Mouse (Mus musculus) liver, adult 2 months (tissue): ENCODE measurements around the gene Hist1h3h. TPM values are rescaled to one million over a fixed set of nuclear protein-coding genes. Genes with fewer than 3 reads are reported as not detected.
A peak's percentile ranks its signal among the peaks of the same experiment; 100 is the strongest.
"Not testable (repeated sequence)": the region's sequence is repeated elsewhere in the genome, so short reads cannot be mapped to it uniquely, and the experiment has no call there.

ENCODE experiments used
- DNase-seq: peaks from one replicate; pipeline ENCODE4 v3.0.0-alpha.2; 2011; ENCODE audit warnings: low read depth, low spot score; ENCODE audit errors: extremely low read depth
- H3K27ac ChIP-seq: fragments of 200-500 bp; replicated peaks from 2 replicates; pipeline ENCODE4 v1.5.1; 2012; ENCODE audit warnings: low read depth, mild to moderate bottlenecking, control low read depth, inconsistent platforms, low read length; ENCODE audit not compliant: insufficient read depth
- H3K27me3 ChIP-seq: fragments of 200-500 bp; 2 replicates; pipeline ENCODE4 v1.6.1; 2012; ENCODE audit warnings: mild to moderate bottlenecking, moderate library complexity, low read length, inconsistent platforms; ENCODE audit not compliant: control insufficient read depth, insufficient read depth
- H3K36me3 ChIP-seq: fragments of 200-500 bp; 2 replicates; pipeline ENCODE4 v1.6.1; 2012; ENCODE audit warnings: low read length, inconsistent platforms; ENCODE audit not compliant: control insufficient read depth, insufficient read depth
- H3K4me1 ChIP-seq: fragments of 200-500 bp; 2 replicates; pipeline ENCODE4 v1.6.1; 2011; ENCODE audit warnings: low read length; ENCODE audit not compliant: control insufficient read depth, insufficient read depth
- H3K4me3 ChIP-seq: fragments of 200-500 bp; 2 replicates; pipeline ENCODE4 v1.5.1; 2011; ENCODE audit warnings: low read depth, mild to moderate bottlenecking, control low read depth, low read length, moderate library complexity; ENCODE audit not compliant: insufficient read depth
- H3K79me2 ChIP-seq: fragments of 200-500 bp; 2 replicates; pipeline ENCODE4 v1.6.1; 2012; ENCODE audit warnings: inconsistent platforms, mild to moderate bottlenecking, low read length, moderate library complexity; ENCODE audit not compliant: control insufficient read depth, insufficient read depth
- H3K9ac ChIP-seq: fragments of 200-500 bp; 2 replicates; pipeline ENCODE4 v1.6.1; 2012; ENCODE audit warnings: low read depth, mild to moderate bottlenecking, control low read depth, inconsistent platforms, low read length
- CTCF ChIP-seq: fragments of 200-500 bp; IDR thresholded peaks from 2 replicates; pipeline ENCODE4 v1.5.1; 2011; ENCODE audit warnings: low read depth, low read length, control low read depth
- POLR2A ChIP-seq: fragments of 200-500 bp; IDR thresholded peaks from 2 replicates; pipeline ENCODE4 v1.6.1; 2011; ENCODE audit warnings: low read length, control low read depth; ENCODE audit not compliant: insufficient read depth; ENCODE audit errors: extremely low read depth
- WGBS: fragments of 180-500 bp; shearing (Covaris S2); methylation state at CpG from one replicate; pipeline ENCODE4 v1.1.7; 2018; 5-methylcytosine and 5-hydroxymethylcytosine counted together
- polyA plus RNA-seq: library from polyadenylated mRNA; depleted of rRNA; stranded (reverse); fragments of >200 nt; gene quantifications from 2 replicates; pipeline ENCODE4 v1.2.3, GENCODE M21; 2012
- total RNA-seq: library from RNA; depleted of rRNA; stranded (reverse); fragments of >200 nt; gene quantifications from 2 replicates; pipeline ENCODE4 v1.2.3, GENCODE M21; 2014

Hist1h3h gene
- total and polyA plus RNA-seq, 2 experiments: 24.2 TPM; not detected in 1

DNA sequence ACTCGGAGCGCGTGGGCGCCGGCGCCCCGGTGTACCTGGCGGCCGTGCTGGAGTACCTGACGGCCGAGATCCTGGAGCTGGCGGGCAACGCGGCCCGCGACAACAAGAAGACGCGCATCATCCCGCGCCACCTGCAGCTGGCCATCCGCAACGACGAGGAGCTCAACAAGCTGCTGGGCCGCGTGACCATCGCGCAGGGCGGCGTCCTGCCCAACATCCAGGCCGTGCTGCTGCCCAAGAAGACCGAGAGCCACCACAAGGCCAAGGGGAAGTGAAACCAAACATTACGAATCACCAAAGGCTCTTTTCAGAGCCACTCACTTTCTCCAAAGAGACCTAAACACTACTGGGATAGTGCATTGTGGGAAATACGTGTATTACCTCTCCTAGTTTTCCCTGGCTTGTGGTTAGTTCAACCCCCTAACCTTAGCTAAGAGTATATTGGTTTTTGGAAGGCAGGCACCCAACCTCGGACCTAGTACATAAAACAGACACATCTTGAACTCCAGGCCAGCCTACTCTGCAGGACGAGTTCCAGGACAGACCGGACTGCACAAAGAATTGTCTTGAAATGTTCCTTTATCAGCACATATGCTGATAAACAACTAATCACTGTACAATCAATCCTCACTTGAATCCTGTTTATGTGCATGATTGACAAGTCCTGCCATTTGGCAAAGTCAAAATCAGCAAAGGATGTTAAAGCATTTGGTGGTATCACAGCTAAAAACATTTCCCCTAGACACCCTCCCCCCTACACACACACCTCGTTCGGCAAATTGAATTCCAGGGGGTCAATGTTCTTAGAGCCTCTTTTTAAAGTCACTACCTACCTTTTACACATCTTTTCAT, 693 bp upstream of the Hist1h3h start:
- TF ChIP-seq POLR2A: 0 out of 2 replicates have a peak, but pooled peaks have one; percentile 1
- DNase-seq: peak; percentile 10
- not testable (repeated sequence) for H3K79me2 ChIP-seq, H3K36me3 ChIP-seq, H3K27me3 ChIP-seq, H3K9ac ChIP-seq
- Histone ChIP-seq H3K4me1 (peaks cover 16% of the 10 kb centered on the region), H3K27ac (0 out of 2 replicates have a peak overlapping the region, but pooled peaks have one; percentile 30), H3K4me3 (peak overlapping the region; percentile 54)
- under 1% methylated on average over 15 of the region's 38 CpGs for WGBS

DNA sequence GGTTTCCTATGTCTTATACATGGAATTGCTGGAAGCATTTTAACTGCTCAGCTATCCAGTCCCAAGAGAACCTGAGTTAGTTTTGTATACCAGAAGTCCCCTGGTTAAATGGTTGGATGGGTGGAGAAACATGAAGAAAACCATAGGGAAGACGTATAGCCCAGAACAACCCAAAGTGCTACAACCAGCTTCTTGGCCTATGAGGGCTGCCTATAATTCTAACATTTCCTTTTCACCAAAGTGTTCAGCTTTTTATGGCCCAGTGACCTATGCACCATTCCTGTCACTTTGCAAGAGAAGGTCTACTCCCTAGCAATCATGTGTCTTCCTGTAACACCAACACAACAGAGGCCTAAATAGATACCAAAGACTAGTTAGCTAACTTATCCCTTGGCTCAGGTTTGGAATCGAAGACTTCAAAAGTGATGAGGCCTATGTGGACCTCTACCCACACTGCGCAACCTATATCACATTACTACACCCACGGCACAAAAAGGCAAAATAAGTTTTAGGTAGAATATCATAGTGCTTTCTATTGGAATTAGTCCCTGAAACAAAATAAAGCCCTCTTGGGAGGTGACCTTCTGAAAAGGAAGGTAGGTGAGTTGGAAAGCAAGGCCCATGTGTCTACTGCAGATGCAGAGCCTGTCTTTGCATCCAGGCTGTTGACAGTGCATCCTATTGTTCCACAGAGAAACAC, 1.1 kb downstream of the Hist1h3h start:
- no peak for DNase-seq
- Histone ChIP-seq H3K4me1 (peaks cover 20% of the 10 kb centered on the region), H3K27ac (no peak overlapping the region)

DNA sequence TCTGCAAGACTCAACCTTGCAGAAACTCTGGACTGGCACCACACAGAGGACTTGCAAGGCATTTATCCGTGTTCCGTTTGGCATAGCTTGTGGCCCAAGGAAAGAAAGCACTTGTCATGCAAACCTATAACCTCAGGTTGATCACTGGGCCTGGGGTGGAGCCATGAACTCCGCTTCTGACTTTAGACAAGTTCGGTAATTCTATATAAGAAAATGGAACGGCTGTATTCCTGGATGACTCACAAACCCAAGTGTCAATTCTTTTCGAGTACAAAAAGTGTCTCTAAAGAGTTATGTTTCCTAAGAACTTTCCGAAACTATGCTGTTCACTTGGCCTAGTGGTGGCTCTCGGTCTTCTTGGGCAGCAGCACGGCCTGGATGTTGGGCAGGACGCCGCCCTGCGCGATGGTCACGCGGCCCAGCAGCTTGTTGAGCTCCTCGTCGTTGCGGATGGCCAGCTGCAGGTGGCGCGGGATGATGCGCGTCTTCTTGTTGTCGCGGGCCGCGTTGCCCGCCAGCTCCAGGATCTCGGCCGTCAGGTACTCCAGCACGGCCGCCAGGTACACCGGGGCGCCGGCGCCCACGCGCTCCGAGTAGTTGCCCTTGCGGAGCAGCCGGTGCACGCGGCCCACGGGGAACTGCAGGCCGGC, 3.8 kb downstream of the Hist1h3h start:
- H3K79me2 ChIP-seq, DNase-seq, H3K27ac ChIP-seq, H3K27me3 ChIP-seq, H3K36me3 ChIP-seq: not testable (repeated sequence)
- H3K4me3 ChIP-seq: peak overlapping the region; percentile 77
- H3K4me1 ChIP-seq: peaks cover 15% of the 10 kb centered on the region
- H3K9ac ChIP-seq: 0 out of 2 replicates have a peak overlapping the region, but pooled peaks have one; percentile 61
- WGBS: 6% methylated on average over 25 of the region's 44 CpGs

More for the DNA sequence above, 1.1 kb downstream of the Hist1h3h start:
- H3K36me3 ChIP-seq: no peaks in the 10 kb centered on the region
- 90% methylated on average over 4 of the region's 4 CpGs for WGBS
- H3K79me2 ChIP-seq: no peaks in the 10 kb centered on the region
- TF ChIP-seq POLR2A (no peak), CTCF (no peak)
- H3K9ac ChIP-seq: no peak overlapping the region
- H3K27me3 ChIP-seq: no peaks in the 10 kb centered on the region
- H3K4me3 ChIP-seq: no peak overlapping the region

DNA sequence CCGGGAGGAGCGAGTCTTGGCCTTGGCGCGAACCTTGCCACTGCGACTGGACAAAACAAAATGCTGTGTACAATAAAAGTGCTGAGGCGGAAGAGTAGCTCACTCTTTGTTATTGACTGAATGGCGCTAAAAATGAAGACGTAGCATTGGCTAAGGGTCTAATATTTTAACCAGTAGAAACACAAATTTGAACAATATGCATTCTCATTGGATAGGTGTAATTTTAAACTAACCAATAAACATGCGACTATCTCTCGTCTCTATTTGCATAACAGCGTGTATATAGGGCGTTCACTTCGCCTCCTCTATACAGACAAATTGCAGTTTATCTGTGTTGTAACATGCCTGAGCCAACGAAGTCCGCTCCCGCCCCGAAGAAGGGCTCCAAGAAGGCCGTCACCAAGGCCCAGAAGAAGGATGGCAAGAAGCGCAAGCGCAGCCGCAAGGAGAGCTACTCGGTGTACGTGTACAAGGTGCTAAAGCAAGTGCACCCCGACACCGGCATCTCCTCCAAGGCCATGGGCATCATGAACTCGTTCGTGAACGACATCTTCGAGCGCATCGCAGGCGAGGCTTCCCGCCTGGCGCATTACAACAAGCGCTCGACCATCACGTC, 4.4 kb downstream of the Hist1h3h start, which contains the start of gene Hist1h2bm:
Hist1h2bm (plus strand) TSS at position 288 of the 616 bp plus-strand sequence.
- H3K27ac ChIP-seq, H3K36me3 ChIP-seq, H3K27me3 ChIP-seq, H3K79me2 ChIP-seq: not testable (repeated sequence)
- peak; percentile 84 for DNase-seq
- H3K4me3 ChIP-seq: peak within 1 kb of the TSS; percentile 77
- peak within 1 kb of the TSS; percentile 61 for H3K9ac ChIP-seq
- under 1% methylated on average over 37 of the region's 37 CpGs for WGBS
- H3K4me1 ChIP-seq: peaks cover 15% of the 10 kb centered on the region

DNA sequence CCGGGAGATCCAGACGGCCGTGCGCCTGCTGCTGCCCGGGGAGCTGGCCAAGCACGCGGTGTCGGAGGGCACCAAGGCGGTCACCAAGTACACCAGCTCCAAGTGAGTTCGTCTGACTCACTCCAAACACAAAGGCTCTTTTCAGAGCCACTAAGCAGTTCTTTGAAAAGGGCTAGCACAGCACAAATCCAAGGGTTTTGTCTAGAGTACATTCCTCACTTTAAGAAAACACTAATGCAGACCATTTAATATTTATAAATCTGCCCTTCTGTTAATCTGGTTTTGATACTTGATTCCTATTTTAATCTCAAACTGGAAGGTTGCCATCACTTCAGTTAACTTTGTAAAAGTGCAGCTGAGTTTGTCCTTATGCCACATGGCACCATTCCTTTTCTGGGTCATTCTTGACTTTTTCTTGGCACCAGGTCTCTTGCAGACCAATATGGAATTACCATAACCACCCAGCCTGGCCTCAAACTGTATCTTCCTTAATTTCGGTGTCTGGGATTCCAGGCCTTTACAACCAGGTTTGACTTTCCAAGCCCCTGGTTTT, 5.0 kb downstream of the Hist1h3h start:
- WGBS: 7% methylated on average over 11 of the region's 11 CpGs
- Histone ChIP-seq H3K27me3 (no peaks in the 10 kb centered on the region), H3K79me2 (no peaks in the 10 kb centered on the region), H3K9ac (no peak overlapping the region; the same call in 1 of the 2 replicates), H3K36me3 (no peaks in the 10 kb centered on the region), H3K4me1 (peaks cover 12% of the 10 kb centered on the region), H3K27ac (no peak overlapping the region), H3K4me3 (peak overlapping the region; percentile 50; the same call in 1 of the 2 replicates)
- no peak for DNase-seq
- TF ChIP-seq POLR2A (no peak), CTCF (no peak)
